Mouse (Mus musculus): ENCODE results near the gene Tmub2.

DNA sequence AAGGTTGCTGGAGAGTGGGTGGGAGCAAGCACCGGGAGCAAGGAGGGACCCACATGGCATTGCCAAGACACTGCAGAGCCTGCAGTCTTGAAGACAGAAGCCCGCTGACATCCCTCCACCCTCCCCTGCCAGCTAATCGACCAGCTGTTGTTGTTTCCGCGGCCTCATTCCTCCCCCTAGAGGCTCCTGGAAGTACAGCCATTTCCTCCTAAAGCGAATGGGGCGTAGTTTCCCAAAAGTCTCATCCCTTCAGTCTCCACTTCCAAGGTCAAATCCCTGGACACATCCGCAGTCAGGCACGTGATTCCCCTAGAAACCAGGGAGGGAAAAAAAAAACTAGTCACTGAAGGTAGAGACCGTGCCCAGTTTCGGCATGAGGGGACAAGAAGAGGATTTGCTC is 17.3 kb upstream of the Tmub2 start:
- no peak for TF ChIP-seq HCFC1 (IDR thresholded peaks at IDR 0.05; ENCODE audit: borderline replicate concordance, insufficient read depth, low read length)
- no peak for TF ChIP-seq MAFK (IDR thresholded peaks at IDR 0.05; ENCODE audit: insufficient read depth, low read depth, low read length)
